Mouse (Mus musculus): ENCODE data around the gene Rac2.

Gene Rac2

DNA sequence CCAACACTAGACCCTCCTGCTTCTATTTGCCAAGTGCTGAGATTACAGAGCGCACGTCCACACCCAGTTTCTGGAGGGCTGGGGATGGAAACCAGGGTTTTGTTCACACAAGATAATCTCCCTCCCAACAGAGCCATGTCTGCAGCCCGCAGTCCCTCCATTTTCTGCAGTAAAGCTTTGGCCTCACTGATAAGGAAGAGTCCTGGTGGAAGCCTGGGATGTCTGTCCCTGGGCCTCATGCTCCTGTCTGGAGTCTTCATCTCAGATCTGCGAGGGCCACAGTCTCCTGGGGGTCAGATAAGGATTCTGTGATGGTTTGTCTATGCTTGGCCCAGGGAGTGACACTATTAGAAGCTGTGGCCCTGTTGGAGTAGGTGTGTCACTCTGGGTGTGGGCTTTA lies 15.5 kb upstream of the Rac2 start:
- DNase-seq (ENCODE audit: low spot score in 2 of 2): no peak

DNA sequence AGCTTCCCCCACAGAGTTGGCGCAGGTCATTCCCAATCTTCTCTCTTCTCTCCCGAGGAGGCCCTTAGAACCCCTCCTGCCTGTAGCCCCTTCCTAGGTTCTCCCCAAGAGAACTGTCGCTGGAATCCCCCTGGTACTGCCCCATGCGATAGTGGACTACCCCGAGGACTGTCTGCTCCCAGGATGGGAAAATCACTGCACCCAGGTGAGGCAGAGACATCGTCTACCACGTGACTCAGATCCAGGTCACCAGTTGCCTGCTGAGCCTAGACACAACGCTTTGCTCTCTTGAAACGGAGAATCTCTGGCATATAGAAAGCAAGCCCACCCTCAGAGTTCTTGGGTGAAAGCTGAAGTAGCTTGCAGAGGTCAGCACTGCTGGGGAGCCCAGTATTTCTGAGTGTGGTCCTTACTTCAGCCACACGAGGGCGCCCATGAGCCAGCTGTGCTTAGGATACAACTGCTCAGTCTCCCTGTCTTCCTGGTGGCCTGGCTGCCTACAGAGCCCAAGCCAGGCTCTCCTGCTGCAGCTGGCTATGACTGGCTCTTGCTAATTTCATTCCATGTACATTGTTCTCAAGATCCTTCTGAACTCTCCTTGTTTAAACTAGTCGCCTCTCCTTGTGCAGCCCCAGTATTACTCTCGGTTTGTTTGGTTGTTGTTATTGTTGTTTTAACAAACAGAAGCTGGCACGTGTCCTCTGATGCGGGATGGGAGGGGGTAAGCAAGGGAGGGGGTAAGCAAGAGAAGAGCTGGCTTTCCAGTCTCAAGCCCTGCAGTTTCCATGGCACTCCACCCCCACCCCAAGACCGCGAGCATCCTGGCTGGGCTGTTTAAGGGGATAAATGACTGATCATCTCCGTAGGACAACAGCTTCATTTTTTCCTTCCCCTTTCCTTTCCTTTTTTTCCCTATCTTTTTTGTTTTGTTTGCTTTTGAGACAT lies 14.7 kb upstream of the Rac2 start:
- DNase-seq (ENCODE audit: low spot score in 2 of 2): peak; percentile 87 to 91

DNA sequence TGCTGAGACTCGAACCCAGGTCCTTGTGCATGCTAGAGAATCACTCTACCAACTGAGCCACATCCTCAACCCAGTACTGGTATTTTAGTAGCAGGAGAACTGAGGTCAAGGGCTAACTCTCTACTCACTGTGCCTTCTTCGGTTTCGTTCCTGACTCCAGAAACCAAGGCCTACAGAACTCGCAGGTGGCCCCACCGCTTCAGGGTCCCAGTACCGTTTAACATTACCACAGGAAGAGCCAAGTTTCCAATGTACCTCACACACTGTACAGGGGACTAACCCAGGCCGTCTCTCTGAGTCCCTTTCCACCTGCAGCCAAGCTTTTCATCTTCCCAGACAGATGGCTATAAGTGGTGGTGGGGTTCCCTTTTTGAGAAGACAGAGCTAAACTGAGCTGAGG lies 12.8 kb upstream of the Rac2 start:
- no peak for DNase-seq (ENCODE audit: low spot score in 2 of 2)

DNA sequence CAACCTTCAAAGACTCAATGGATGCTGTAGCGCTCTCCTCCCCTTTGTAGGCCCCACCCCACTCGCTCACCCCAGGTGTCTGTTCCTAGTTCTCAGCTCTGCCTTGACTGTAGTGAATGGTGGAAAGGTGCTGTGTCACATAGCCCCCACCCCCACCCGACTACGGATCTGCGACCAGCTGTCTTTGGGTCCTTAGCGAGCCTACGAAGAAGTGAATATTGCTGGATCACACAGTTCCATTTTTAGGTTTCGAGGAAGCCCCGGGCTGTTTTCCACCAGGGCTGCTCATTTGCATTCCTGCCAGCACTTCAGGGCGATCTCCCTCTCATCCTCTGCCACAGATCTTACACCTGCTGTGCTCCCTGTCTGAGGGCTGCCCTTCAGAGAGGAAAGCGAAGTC lies 10.8 kb upstream of the Rac2 start:
- DNase-seq (ENCODE audit: low spot score in 2 of 2): peak in 1 of 2 experiments; percentile 26

DNA sequence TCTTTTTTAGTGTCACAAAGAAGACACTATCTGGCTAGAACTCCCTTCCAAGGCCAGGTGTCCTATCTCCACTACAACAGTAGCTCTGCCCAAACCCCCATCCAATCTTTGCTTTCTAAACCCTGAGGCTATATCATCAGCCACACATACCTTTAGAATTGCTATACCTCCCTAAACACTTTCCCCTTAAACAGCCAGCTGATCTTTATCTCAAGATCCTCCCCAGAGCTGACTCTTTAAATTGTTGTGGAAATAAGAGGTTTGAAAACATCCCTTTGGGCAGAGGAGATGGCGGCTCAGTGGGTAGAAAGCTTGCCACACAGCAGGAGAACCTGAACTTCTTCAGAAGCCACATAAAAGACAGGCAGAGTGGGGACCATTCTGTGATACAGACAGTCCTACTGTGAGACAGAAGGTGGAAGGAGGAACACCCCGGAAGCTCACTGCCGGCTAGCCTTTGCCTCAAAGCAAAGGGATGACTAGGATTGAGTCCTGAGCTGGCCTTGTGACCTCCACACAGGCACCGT lies 3.8 kb upstream of the Rac2 start:
- DNase-seq (ENCODE audit: low spot score in 2 of 2): no peak

DNA sequence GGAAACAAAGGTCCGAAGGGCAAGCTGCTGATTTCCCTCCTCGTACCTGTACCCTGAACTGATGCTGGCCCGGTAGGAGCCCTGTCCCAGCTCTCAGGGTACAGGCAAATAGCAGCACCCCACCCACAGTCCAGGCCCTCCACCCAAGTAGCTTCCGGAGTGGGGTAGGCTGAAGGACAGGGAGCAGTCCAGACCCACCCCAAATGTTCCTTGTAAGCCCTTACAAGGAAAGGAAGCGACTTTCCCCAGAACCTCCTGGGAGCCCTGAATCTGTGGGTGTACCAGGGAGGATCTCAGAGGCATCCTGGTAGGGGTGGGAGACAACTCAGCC lies 348 bp downstream of the Rac2 start:
- no peak for DNase-seq (ENCODE audit: low spot score in 2 of 2)

DNA sequence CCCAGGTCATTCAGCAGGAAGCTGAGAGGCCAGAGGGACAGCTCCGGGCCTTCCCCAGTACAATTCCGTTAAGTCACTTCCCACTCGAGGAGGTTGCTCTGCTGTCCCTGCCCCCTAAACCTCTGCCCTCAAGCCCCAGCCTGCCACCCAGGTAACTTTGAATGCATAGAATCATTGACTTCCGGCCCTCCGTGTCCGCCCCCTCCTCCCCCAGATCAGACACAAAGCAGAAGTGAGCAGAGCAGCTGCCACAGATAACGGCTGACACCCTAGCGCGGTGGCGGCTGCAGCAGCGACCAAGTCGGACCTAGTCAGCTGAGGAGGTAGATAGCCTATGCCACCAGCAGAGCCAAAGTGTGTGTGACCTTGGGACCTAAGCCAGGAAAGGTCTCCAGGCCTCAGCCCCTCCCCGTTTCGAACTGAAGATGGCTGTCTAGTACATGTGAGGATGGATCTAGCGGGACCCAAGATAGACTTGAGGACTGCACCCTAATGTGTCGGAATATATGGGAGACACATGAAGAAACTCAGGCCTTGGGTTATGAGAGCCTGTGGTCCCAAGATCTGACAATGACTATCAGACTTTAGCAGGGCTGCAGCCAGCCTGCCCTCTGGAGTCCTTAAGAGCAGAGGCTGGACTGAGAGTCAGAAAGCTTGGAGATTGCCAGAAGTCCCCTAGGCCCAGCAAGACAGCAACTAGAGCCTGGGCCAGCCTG lies 871 bp downstream of the Rac2 start:
- no peak for DNase-seq (ENCODE audit: low spot score in 2 of 2)

DNA sequence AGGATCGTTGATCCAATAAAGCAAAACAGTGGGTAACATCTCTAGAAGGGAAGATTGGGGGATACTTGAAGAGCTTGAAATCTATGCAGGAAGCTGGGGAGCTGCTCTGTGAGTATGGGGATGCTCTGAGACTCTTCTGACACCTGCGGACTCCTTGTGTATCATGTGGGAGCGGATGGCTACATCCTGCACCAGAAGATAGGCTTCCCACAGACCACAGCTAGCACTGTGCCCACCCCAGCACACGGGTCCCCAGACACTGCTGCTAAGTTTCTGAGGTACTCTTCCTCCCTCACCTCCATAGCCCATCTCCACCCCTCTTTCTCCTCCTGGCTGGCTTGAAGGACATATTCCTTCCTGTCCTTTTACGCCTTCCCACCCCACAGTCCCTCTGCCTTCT lies 2.4 kb downstream of the Rac2 start:
- DNase-seq (ENCODE audit: low spot score in 2 of 2): no peak

DNA sequence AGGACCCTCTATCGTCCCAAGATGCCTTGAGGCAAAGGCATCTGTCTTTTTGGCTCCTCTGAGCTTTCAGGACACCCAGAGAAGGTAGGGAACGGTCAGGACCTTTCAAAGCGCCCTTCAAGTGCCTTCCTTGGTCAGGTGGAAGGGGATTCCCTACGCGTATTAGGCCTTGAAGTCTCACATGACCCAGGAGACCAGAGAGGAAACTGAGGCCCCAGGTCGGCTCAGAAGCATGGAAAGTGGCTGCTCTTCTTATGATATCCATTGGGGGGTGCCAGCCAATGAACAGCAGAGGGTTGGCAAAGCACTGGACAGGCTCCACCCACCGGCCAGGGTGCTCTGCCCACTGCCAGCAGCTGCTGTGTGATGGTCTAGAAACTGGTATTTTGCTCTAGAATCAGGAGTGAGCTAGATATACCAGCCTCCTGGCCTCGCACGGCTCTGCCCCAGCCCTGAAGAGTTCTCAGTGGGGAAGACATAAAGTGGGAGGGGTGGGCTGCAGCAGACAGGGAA lies 4.9 kb downstream of the Rac2 start:
- no peak for DNase-seq (ENCODE audit: low spot score in 2 of 2)

DNA sequence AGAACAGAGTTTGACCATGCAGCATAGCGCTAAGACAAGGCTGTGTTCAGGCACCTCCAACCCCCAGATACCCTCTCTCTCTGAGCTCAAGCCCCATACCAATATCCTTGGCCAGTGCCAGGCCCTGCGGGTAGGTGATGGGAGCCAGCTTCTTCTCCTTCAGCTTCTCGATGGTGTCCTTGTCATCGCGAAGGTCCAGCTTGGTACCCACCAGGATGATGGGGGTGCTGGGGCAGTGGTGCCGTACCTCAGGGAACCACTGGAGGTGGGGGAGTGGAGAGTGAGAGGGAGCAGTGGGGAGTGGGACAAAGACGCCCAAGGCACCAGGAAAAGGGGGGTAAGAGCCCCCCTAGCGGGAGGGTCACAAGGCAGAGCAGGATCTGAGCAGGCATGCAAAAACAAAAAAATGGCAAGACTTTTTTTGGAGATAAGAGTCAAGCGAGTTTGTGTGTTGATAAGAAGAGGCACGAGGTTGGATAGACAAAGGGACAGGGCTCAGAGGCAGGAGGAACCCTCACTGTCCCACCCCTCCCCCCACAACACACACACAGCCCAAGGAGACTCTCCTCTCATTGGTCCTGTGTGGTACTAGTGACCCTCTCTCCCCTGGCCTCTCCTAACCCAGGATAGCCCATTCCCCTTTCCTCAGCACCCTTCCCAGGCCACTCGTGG lies 7.7 kb downstream of the Rac2 start:
- no peak for DNase-seq (ENCODE audit: low spot score in 2 of 2)

DNA sequence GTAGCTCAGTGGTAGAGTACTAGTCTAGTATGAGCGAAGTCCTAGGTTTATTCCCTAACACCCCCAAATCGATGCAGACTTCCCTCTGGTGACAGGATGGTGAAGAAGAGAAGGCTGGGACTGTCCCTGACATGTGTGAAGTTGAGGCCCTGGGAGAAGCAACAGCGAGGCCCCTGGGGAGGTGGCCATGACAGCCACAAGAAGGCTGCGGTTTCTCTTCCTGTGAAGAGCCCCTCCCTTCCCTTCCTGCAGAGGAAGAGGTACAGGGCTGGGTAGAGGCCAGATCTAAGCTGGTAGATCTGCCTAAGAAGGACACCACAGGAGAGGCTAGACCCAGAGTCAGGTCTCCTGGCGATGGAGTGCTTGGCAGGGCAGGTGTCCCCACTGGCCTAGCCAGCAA lies 8.6 kb downstream of the Rac2 start:
- no peak for DNase-seq (ENCODE audit: low spot score in 2 of 2)

DNA sequence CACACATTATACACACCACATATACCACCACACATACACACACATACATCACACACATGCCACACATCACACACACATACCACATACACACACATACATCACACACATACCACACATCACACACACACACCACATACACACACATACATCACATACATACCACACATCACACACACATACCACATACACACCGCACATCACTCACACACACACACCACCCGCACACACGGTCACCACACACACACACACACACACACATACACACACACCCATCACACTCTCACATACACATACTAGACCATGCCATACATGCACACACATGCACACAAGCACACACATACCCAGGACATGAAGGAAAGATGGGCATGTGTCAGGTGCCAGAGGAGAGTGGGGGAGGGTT lies 9.2 kb downstream of the Rac2 start:
- no peak for DNase-seq (ENCODE audit: low spot score in 2 of 2)

DNA sequence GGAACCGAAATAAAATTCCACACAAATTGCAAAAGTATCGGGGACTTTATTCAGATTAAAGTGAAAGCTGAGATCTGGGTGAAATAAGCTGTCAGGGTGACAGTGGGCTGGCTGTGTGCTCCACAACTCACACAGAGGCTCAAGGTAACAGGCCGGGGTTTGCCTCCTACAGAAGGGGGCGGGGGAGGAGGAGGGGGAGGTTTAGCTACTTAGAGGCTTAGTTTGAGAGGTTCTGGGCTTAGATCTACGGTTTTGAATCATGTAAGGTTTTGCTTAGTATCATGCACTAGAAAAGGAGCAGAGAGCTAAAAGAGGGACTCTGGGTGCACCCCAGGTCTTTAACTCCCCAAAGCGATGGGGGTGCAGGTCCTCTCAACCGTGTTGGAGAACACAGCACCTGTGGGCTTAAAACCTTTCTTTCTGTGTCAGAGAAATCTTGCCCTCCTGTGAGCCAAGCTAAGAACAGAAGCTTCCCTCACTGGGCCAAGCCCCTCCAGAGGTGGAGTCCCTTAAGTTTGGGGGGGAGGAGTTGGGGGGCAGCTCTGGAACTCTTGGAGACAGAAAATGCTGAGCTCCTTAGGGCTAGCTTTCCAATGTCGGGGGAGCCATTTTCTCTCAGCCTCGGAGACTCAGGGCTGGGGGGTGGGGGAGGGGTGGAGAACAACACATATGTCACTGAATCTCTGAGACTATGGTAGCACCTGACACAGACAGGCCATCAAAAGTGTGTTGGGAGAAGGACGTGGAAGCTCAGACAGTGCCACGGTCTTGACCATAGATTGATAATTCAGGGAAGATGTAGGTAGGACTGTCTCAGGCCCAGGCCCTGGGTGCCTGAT lies 13.2 kb downstream of the Rac2 start:
- no peak for DNase-seq (ENCODE audit: low spot score in 2 of 2)

DNA sequence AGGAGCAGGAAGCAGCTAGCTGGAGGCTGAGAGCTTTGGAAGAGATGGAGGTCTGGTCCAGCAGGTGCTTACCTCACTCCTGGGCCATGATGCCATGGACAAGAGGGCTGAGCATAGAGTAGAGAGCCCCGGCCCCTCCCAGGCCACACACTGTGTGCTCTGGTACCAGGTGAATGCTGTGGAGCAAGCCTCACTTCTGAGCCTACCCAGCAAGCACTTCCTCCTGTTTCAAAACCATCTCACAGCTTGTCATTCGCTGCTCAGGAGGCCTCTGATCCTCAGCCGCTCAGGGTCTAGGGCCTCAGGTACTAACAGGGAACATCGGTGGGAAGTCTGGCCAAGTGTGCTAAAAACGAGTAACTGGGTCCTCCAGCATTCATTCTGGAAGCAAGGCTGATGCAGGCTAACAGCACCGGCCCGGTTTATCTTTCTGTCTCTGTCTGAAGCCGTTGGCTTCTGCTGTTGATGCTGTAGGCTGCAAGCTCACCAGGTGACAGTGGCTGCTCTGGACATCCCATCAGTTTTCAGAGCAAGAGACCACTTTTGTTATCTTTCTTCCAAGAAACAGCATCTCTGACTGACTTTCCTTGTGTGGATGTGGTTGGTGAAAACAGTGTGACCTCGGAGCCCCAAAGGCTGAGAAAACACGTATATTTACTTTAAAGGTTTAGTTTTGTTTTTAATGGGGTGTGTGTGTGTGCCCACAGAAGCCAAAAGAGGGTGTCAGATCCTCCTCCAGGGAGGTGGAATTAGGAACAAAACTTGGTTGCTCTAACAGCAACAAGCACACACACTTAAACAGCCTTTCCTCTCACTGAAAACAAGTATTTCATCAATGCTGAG lies 14.7 kb downstream of the Rac2 start:
- DNase-seq (ENCODE audit: low spot score in 2 of 2): no peak

DNA sequence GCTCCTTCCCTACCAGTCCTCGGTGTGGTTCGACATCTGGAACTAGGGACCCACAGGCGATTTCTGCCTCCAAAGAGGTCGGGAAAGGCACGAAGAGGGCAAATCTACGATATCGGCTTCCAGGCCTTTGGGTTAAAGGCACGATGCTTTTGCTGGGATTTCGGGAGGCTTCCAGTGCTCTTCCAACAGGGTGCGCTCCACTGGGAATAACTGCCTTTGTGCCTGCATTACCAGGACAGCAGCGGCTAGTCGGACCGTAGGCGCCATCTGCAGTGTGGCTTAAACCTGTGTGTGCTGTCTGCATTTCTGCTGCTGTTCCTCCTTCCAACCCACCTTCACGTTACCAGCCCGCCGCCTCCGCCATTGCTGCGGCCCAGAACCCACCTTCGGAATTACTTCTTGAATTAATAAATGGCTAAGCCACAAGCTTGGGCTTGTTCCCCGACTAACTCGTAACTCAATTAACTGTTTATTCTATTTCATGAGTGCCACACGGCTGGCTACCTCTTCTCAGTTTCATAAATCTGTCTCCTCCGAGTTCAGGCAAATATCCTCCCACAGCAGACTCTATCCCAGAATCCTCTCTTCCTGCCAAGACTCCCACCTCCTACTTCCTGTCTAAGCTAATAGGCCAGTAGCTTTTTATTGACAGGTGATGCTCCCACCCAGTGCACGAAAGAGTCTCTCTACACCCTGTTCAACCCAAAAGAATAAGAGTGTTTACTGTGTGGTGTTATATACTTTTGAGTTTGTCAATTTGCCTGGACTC lies 17.9 kb downstream of the Rac2 start:
- no peak for DNase-seq (ENCODE audit: low spot score in 2 of 2)

DNA sequence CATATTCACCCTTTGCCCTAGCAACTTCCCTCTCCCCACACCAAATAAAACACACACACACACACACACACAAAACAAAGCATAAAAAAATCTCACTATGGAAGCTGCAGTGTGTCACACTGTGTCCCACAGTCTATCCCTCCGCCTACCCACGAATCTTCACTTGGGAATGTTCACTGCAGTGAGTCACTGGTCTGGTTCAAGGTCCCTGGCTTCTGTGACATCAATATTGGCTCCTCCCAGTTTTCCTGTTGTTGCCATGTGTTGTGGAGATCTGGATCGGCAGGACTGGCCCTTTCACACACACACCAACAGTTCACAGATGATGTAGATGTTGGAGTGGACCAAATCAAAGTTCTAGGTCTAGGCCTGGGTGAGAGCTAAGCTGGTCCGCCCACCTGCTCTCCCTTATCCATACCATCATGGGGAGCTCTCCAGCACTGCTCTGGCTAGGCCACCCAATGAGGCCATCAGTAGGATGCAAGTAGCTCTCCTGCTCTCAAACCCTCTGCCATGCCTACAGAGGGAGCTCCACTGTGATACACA lies 23.3 kb downstream of the Rac2 start:
- no peak for DNase-seq (ENCODE audit: low spot score in 2 of 2)

DNA sequence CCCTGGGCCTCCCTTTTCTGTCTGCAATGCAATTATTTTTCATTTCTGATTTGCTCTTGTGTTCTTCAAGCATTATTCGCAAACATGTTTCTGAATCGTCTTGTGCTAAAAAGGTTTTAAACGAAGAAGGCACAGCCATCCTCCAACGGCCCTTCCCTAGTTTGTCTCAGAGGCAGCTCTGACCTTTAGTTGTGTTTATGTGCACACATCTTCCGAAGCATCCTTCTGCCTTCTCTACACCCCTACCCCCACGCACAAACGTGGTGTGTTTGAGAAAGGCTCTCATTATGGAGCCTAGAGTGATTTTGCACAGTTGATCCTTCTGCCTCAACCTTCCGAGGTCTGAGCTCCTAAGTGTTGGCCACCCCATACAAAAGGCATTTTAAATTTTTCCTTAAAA lies 23.9 kb downstream of the Rac2 start:
- no peak for DNase-seq (ENCODE audit: low spot score in 2 of 2)

DNA sequence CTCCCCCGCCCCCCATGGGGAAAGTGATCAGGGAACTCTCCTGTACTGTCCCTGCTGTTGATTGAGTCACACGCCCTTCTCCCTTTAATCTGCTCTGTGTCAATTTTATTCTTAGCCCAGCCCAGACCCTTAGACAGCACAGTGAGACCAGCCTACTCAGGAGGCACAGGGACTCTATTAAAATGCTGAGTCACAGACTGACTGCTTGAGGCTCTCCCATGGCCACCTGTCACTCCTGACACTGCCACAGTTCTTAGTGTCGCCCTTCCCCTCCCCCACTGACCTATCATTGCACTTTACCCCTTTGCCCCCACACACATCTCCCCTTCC lies 24.3 kb downstream of the Rac2 start:
- no peak for DNase-seq (ENCODE audit: low spot score in 2 of 2)

All from frontal cortex, postnatal 36 days (tissue).